Mouse (Mus musculus) kidney, postnatal 36 days (tissue): ENCODE measurements around the gene Cep350.

Experiments
- DNase-seq, 2 experiments: peaks; one replicate each; pipeline ENCODE4 v3.0.0; 2021 to 2022; ENCODE audit warnings: mixed read lengths in 2 of 2

The Cep350 gene

GRCm38 (mm10) chr1:155805607-155806006, 167.4 kb downstream of the Cep350 start:
- DNase-seq, result peak; percentile 14 to 56

- no peak for DNase-seq
These were observed 171.8 kb downstream of the Cep350 start for GRCm38 (mm10) chr1:155801014-155801991.

GRCm38 (mm10) chr1:155798000-155798399, 175.1 kb downstream of the Cep350 start:
- DNase-seq, result no peak

- no peak for DNase-seq
These were observed 175.6 kb downstream of the Cep350 start for GRCm38 (mm10) chr1:155797425-155797824.

- DNase-seq, result no peak
These were observed 176.2 kb downstream of the Cep350 start for GRCm38 (mm10) chr1:155796757-155797405.

DNA sequence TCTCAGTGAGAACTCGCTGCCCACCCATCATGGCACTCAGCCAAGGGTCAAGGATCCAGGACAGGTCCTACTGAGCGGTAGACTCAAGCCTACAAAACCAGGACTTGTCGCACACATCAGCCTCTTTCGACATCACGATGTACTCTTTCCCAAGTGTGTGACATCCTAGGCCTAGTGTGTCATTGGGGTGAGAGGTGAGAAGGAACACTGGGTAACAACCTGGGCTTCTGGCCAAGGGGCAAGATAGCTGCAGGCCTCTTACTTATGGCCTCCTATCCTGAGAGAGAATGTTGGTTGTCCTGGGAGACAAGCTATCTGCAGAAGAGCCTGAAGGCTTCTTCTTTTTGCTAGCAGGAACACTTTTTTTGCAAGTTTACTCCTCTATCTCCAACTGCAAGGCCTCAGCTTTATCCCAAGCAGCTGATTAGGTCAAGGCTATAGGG, 177.2 kb downstream of the Cep350 start:
- DNase-seq, result peak in 1 of 2 experiments; percentile 35
